Mouse (Mus musculus): ENCODE data around the gene Tmem35b.
"Not testable (repeated sequence)": the region's sequence is repeated elsewhere in the genome, so short reads cannot be mapped to it uniquely, and the experiment has no call there.

The Tmem35b gene

DNA sequence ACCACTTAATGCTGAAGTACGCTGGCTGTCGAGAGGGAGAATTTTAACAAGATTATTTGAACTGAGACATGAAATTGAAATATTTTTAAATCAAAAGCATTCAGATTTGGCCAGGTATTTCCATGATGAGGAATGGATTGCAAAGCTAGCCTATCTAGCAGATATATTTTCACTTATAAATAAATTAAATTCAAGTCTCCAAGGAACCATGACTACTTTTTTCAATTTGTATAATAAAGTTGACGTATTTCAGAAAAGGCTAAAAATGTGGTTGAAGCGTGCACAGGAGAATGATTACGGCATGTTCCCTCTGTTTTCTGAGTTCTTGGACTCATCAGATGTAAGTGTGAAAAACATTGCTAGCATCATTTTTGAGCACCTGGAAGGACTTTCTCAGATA lies at the start of gene Tmem35b:
Gene Tmem35b (plus strand): TSS at position 301 of the 400 bp plus-strand sequence.
- no peak for DNase-seq

DNA sequence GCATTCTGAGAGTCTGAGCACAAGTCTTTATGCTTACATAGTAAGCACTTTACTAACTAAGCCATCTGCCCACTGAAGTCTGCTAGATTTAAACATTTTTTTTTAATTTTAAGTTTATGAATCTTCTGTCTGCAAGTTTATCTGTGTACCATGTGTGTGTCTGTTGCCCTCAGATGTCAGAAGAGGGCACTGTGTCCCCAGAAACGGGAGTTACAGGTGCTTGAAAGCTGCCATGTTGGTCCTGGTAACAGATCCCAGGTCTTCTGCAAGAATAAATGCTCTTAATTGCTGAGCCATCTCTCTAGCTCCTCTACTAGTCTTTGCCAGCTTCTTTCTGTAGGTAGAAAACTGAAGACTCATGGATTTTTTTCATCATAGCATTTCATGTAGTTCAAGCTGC lies 48.6 kb upstream of the Tmem35b start:
- DNase-seq = no peak

DNA sequence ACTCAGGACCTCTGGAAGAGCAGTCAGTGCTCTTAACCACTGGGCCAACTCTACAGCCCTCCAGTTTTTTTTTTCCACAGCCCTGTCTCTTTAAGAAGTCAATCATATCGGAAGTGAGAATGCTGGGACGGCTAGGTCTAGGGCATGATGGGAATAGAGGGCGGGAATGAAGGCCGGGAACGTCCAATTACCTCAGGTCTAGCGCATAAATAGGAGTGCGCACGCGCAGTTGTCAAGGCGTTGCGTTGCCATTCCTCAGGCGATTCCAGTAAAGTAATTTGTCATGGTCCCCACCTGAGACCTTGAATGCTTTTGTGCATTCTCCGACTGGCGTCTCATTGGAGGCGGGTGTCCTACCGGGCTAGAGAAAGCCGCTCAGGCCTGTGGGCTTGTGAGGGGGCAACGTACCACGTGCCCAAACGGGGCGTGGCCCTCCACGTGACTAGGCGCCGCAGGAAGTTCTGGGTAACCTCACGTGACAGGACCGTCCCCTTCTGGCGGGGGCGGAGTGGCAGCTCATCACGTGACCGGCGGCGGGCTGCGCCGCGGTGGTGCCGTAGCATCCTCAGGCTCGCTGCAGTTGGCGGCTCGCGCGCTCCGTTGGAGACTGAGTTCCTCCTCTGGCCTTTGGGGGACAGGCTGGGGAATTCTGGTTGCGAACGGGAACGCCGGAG lies 46.5 kb upstream of the Tmem35b start, which contains the start of gene Zmym6:
Gene Zmym6 (plus strand): TSS at position 509 of the 674 bp plus-strand sequence.
- DNase-seq = peak; percentile 94 to 96

DNA sequence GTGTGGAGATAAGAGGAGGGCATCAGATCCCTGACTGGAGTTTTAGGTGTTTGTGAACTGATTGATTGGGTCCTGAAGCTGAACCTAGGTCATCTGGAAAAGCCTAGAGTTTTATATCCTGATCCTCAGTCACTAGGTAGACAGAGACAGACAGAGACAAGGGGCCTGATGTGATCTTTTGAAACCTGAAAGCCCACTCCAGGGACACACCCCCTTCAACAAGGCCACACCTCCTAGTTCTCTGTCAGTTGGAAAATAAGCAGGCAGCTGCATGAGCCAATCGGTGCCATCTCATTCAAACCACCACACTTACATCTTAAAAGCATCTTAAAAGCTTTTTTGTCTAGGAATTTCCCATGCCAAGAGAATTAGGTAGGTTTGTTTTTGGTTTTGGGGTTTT lies 42.7 kb upstream of the Tmem35b start:
- no peak for DNase-seq

DNA sequence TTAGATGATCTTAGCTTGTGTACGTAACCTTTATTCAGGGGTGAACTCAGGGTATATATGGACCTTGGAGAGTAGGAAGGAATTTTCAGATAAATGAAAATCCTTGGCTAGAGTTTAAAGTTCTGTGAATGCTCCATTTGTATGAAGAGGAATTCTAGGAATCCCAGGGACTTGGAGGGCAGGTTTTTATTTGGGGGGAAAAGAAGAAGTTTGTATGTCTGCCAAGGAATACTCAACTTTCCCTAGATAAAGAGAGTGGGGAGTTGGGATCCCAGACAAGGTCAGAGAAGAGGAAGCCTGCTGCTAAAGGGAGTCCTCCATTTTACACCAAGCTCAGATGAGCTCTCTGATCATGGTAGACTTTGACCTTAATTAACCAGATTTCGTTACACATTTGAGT lies 40.4 kb upstream of the Tmem35b start:
- DNase-seq = no peak

DNA sequence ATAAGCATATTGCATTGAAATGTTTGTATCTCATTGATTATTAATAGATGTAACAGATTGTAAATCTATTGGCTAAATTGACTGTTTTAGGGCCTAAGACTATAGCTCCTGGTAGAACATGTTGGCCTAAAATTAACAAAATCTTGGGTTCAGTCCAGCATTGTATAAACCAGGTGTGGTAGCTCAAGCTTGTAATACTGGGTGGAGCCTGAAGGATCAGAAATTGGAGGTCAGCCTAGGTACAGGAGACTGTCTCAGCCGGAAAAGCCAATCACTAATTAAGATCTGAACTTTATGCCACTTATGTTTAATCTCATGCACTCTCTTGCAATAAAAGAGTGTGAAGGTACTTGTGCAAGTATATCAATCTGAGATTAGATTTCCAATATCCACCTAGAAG lies 37.7 kb upstream of the Tmem35b start:
- DNase-seq = no peak

DNA sequence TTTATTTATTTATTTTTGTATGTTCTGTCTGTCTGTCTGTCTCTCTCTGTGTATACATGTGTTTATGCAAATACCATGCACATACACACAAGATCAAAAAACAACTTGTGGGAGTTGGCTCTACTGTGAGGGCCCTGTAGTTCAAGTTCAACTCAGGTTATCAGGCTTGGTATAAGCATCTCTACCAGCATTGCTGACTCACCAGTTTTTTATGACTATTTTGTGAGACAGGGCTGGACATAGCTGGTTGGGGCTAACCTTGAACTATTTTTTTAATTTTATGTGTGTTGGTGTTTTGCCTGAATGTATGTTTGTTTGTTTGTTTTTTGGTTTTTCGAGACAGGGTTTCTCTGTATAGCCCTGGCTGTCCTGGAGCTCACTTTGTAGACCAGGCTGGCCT lies 32.3 kb upstream of the Tmem35b start:
- no peak for DNase-seq

DNA sequence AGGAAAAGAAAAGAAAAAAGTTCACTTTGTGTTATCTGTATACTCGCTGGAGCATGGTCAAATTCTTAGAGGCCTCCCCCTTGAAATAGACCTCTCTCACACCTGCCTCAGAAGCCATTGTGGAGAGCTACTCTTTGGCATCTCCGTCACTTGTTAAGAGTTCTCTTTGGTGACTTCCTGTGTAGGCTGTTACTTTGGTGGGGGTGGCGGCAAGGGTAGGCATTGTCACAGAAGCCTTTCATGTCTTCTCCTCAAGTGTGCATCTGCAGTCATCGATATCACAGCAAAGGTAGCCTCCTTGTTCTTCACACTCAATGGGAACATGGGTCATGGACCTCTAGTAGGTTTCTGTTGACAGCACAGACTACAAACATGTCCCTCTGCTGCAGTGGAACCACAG lies 28.4 kb upstream of the Tmem35b start:
- no peak for DNase-seq

DNA sequence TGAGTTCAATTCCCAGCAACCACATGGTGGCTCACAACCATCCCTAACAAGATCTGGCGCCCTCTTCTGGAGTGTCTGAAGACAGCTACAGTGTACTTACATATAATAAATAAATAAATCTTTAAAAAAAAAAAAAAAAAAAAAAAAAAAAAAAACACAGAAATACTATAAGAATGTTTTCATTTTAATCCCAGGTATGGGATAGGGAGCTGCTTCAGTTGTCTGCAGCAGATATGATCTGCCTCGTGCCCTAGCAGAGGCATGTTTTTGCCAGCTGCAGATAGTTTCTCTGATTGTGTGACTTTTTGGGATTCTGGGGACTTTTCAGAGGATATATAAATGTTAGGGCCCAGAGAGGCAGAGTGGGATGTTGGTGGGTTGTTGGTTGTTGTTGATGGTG lies 23.9 kb upstream of the Tmem35b start:
- not testable (repeated sequence) for DNase-seq

DNA sequence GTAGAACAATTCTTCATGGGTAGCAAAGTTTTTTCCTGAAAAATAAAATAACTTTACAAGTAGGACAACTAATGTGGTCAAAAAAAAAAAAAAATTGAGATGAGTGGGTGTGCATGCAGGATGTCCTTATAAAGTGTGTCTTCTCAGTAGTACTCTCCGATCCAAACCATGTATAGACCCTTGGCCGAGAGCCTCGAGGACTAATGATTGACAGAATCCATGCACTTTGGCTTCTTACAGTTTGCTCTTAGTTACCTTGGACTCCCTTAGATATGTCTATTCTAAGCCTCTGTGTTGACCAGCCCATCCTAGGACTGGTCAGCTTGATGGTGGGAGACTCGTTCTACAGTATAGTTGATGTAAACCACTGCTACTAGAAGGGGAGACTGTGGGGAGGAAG lies 15.9 kb upstream of the Tmem35b start:
- no peak for DNase-seq

DNA sequence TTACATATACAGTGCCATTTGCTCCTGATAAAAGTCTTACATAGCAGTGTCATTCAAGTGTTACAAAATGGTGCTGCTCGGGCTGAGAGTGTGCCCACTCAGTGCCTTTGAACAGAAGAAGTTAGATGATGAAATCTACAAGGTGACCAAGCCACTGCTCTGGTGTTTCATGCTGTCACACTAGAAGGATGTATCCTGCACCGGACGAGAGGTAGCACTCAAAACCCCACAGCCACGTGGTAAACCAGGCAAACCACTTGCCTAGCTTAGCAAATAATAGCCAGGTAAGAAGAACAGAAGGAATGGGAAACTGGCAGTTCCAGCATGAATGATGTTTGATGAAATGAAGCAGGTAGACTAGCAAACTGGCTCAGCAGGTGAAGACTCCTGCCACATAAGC lies 12.9 kb upstream of the Tmem35b start:
- DNase-seq = no peak

DNA sequence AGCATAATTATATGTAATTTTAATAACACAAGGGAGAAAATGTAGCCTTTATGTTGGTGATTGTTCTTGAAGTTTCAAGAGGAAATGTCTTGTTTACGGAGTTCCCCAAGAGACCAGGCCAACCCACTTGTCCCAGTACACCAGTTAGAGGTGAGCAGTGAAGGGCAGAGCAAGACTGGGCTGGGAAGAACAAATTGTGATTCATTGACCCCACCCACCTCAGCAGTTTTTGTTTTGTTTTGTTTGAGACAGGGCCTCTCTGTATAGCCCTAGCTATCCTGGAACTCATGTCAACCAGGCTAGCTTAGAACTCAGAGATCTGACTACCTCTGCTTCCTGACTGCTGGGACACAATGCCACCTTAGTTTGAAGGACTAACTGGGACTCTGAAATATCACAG lies 840 bp downstream of the Tmem35b start:
- no peak for DNase-seq

DNA sequence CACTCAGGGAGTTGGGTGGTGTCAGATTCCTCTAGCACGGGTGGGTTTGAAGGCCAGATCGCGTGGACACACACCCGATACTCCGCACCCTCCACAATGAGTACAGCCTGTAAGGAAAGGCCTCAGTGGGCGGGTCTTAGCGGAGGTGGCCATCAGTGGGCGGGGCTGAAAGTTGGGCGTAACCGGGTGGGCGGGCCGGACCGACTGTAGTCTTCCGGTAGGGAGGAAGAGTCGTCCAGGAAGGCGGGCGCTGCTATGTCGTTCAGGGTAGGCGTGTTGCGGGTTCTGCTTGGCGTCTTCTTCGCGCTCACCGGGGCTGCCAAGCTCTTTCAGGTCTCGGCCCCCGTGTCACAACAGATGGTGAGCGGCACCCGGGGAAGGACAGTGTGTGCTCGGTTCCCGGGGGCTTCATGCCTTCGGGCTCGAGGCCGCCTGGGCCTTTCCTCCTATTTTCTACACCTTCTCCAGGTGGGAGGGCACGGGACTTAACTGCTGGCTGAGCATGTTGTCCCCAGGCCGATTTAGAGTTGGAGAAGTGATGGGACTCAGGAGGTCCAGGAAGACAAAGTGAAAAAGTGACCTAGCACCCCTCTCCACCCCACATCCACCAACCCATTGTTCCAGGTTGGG lies 2.5 kb downstream of the Tmem35b start:
- DNase-seq = peak; percentile 70 to 78

DNA sequence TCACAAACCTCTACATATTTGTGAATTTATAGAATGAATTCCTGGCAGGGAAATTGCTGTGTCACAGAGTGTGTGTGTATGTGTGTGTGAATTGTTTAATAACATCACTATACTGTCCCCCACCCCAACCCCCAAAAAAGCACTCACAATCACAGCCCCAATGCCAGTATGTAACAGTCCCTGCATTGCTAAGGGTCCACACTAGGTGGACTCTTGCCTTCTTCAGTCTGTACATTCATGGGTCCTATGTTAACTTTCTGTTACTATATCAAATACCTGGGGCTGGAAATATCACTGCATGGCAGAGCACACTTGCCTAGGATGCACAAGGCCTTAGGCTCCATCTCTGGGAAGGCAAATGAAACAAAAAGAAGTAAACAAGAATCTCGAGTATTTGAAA lies 11.2 kb downstream of the Tmem35b start:
- DNase-seq = no peak

DNA sequence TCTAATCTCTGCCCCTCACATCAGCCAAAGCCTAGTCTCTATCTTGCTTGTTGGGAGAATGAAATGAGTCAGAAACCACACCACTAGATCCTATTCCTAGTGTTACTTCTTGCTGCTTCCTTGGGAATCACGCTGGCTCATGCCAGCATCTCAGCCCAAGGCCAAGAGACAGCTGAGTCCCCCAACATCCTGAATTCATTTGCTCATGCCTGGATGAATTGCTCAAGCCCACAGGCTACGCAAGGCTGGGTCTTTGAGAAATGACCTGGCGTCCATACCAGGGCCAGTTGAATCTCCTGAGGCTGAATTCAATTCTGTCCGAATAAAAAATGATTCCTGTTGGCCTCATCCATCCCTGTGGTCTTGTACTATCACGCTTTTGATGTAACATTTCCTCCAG lies 14.1 kb downstream of the Tmem35b start:
- DNase-seq = no peak

DNA sequence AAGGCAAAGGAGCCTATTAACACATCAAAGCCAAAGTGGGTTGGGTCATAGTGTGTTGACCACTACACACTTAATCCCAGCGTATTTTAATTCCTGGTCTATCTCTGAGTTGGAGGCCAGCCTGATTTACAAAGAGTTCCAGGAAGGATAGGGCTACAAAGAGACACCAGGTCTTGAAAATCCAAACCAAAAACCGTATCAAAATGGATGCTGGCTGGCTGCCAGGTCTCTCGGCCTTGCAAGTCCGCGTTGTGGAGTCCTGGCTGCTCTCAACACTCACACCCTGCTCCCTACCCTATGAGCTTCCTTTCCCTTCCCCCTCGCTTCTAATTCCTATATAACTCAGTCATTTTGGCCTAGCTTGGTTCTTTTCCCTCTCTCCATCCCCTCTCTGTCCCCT lies 15.0 kb downstream of the Tmem35b start:
- DNase-seq = peak in 1 of 2 experiments; percentile 16

DNA sequence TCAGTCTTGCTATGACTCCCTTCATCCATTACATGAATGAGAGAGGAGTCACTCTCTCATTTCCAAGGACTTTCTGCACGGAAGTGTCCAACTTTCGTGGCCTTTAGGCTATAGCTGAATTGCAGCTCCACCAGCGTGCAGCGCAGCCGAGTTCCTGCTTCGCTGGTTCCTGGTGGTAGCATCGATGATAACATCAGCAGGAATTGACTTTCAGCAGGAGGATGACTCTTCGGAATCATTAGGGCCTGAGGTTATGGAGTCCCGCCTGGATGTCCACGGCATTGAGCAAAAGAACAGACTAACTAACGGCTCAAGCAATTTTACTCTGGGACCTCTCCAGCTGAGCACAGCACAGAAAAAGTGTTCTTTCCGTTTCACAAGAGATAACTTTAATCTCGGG lies 26.5 kb downstream of the Tmem35b start:
- DNase-seq = no peak

DNA sequence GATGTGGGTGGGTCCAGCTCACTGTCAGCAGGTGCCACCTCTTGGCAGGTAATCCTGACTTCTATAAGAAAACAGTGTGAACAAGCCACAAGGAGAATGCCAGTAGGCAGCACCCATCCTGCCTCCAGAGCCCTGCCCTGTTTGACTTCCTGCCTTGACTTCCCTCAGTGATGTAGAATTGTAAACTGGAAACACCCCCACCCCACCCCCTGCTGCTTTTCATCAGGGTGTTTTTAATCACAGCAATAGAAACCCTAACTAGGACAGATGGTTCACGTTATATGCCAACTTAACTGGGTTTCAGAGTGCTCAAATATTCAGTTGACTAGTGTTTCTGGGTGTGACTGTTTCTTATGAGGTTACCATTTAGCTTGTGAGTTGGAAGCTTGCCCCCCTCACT lies 29.9 kb downstream of the Tmem35b start:
- no peak for DNase-seq

DNA sequence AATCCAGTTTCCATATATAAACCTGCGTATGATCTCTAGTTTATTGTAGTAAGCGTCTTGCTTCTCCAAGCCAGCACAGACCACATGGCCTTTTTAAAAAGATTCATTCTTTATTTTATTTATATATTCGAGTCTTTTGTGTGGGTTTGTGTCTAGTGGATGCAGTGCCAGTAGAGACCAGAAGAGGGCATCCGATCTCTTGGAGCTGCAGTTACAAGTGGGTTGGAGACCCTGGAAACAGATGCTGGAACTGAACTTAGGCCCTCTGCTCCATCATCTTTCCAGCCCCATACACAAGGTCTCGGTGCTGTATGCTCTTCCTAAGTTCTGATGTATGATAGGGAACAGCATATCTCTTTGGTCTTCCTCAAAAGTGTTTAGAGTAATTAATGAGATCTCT lies 32.3 kb downstream of the Tmem35b start:
- no peak for DNase-seq

DNA sequence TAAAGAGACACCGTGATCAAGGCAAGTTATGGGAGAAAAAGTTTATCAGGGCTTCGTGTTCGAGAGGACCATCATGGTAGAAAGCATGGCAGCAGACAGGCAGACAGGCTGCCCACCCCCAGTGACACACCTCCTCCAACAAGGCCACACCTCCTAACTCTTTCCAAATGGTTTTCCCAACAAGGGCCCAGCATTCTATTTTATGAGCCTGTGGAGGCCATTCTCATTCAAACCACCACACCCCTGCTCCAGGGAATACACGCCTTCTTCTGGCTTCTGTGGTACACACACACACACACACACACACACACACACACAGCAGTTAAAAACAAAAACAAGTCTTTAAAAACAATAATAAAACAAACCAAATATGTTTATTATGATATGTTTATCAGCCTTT lies 34.3 kb downstream of the Tmem35b start:
- no peak for DNase-seq

DNA sequence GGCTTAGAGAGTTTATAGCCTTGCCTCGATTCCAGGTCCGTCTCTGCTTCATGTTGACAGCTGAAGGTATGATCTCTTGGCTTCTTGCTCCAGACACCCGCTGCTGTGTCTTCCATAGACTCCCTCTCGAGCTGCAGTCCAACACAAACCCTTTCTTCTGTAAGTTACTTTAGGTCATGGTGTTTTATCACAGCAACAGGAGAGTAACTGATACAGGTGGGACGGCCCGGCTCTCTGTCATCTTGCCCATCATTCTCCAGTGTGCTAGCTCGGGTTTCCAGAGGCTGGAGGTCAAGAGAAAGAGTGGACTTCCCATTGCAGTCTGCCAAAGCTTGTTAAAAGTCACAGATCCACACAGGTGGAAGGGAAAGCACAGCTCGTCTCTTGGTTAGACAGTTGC lies 40.4 kb downstream of the Tmem35b start:
- no peak for DNase-seq

DNA sequence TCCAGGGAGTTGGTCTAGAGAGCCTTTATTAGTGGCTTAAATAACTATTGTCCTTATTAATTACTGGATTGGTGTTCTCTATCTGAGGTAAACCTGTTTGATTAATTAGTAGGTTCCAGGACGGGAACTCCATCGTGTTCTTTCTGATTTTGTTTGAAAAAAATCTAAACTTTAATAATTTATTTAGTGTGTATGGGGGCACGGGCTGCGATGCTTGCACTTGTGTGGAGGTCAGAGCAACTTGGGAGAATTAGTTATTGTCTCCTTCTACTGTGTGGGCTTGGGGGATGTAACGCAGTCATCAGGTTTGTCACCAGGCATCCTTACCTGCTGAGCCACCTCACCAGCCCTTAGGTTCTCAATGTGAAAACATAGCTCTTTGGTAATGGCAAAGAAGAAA lies 43.6 kb downstream of the Tmem35b start:
- no peak for DNase-seq

DNA sequence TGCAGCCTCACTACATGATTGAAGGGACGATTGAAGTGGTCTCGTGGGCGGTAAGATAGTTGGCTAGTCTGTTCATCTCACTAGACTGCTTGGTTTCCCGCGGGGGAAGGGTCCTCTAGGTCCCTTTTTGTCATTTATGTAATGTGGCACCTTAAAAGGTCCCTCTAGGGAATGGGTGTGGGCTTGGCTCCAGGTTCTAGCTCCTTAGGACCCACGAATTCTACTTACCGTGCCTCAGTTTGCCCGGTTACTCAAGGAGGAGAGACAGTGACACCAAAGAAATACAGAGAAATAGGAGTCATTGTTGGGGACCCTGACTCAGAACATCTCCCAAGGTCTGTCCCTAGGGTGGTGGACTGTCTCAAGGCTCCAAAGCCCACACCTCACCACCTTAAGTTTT lies 44.2 kb downstream of the Tmem35b start:
- no peak for DNase-seq

DNA sequence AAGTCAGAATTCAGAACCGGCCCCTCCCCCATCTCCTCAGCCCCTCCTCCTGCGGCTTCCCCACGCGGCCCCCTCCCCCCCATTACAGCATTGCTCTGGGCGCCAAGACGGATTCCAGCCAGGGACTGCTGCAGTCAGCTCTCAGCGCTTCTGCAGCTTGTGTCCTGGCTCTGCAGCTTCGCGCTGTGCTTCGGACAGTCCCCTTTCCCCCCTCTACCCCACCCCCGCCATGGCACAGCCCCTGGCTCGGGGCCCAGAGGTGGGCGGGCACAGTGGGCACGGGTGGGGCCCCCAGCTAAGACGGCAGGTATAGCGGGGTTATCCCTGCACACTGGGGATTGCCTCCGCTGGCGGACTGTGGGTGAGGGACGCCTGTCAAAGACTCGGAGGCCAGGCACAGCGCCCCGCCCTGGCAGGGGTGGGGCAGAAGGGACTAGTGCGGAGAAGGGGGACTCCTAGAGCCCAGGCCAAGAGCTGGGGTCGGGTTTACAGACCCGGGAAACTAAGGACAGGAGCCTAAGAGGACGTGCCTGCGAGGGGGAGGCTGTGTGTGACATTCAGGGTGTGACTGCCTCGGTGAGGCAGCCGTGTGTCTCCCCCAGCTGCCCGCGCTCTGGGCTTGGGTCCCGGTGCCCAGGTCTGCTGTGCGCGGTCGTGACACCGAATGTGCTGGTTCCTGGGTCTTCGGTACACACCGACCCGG lies 44.9 kb downstream of the Tmem35b start:
- DNase-seq = peak; percentile 76 to 79
